In genomic region chr19:6123330-6123729, GRCm38 (mm10) we compare ENCODE assay signal across 14 mouse cellular contexts. TPM values are rescaled to one million over a fixed set of nuclear protein-coding genes. Genes with fewer than 3 reads are reported as not detected.
DNase-seq lines count a peak whose midpoint lies in the region; ATAC-seq and TF ChIP-seq lines count a peak whose summit lies in the region.
"Had no signal": no experiment of that assay in that cellular context is flagged by ENCODE, and none has a peak within 500 bp of the region (broad histone marks: within the 10 kb centered on the region; RNA-seq: fewer than 3 reads in every experiment).

No protein-coding gene starts in this region.

- TF ChIP-seq POLR2A in liver, adult 2 months (IDR thresholded peaks at IDR 0.05; ENCODE audit: extremely low read depth, insufficient read depth, low read length): no peak

- TF ChIP-seq CTCF in liver, adult 2 months (IDR thresholded peaks at IDR 0.05; ENCODE audit: low read depth, low read length): no peak
- no peak for TF ChIP-seq CTCF in hindbrain, postnatal 0 days (IDR thresholded peaks at IDR 0.05; ENCODE audit: low read depth)

- no peaks in the 10 kb centered on the region for H3K36me3 ChIP-seq in liver, adult 2 months (ENCODE audit: control insufficient read depth, insufficient read depth, low read length)
- peaks cover 46% of the 10 kb centered on the region for H3K36me3 ChIP-seq in liver, embryonic 12.5 days
- H3K36me3 ChIP-seq in hindbrain, postnatal 0 days (ENCODE audit: insufficient read depth, low read length): peaks cover 8% of the 10 kb centered on the region

- no peak overlapping the region for H3K4me2 ChIP-seq in liver, embryonic 12.5 days
- no peak overlapping the region for H3K4me2 ChIP-seq in hindbrain, postnatal 0 days (ENCODE audit: low read depth, low read length)

- H3K4me1 ChIP-seq in liver, adult 2 months (ENCODE audit: control insufficient read depth, insufficient read depth, low read length): peaks cover 4% of the 10 kb centered on the region
- peaks cover 33% of the 10 kb centered on the region for H3K4me1 ChIP-seq in liver, embryonic 12.5 days
- no peaks in the 10 kb centered on the region for H3K4me1 ChIP-seq in hindbrain, postnatal 0 days (ENCODE audit: insufficient read depth, low read length)

- ATAC-seq in liver, embryonic 12.5 days: no peak
- no peak for ATAC-seq in hindbrain, postnatal 0 days
- ATAC-seq in CD4-positive, CD25-positive, alpha-beta regulatory T cell, adult 4 months: no peak

- WGBS in liver, adult 2 months: 35% methylated on average over 8 of the region's 8 CpGs
- WGBS in liver, embryonic 12.5 days (ENCODE audit: insufficient replicate concordance): 80% methylated on average over 8 of the region's 8 CpGs
- WGBS in hindbrain, postnatal 0 days: 59% methylated on average over 8 of the region's 8 CpGs

- peak; percentile 84 for DNase-seq in liver, adult 2 months (ENCODE audit: extremely low read depth, low read depth, low spot score)
- DNase-seq in adipocyte (ENCODE audit: low spot score): peak; percentile 69
- peak; percentile 28 for DNase-seq in embryo, embryonic 9.5 days (ENCODE audit: extremely low spot score)
- peak; percentile 62 for DNase-seq in hindbrain, postnatal 0 days (ENCODE audit: low spot score)
- no peak for DNase-seq in thymus, postnatal 0 days (ENCODE audit: low spot score)
- no peak for DNase-seq in gastrocnemius, adult 8-10 months (ENCODE audit: low spot score in 2 of 2)
- DNase-seq: adrenal gland, postnatal 25 days; cerebellum, adult 11 months; gastrocnemius, postnatal 36 days; kidney, adult 2 months had no signal

- no peaks in the 10 kb centered on the region for H3K9me3 ChIP-seq in liver, embryonic 12.5 days (replicated peaks)
- no peaks in the 10 kb centered on the region for H3K9me3 ChIP-seq in hindbrain, postnatal 0 days (ENCODE audit: low read length)

- H3K27ac ChIP-seq in liver, adult 2 months (replicated peaks; ENCODE audit: insufficient read depth, low read depth, low read length): no peak overlapping the region
- no peak overlapping the region for H3K27ac ChIP-seq in liver, embryonic 12.5 days
- H3K27ac ChIP-seq in hindbrain, postnatal 0 days: 0 out of 2 replicates have a peak overlapping the region, but pooled peaks have one; percentile 45
- H3K27ac ChIP-seq: liver, embryonic 14.5 days had no signal

- no peaks in the 10 kb centered on the region for H3K79me2 ChIP-seq in liver, adult 2 months (ENCODE audit: control insufficient read depth, insufficient read depth, low read length)

- H3K27me3 ChIP-seq in liver, adult 2 months (ENCODE audit: control insufficient read depth, insufficient read depth, low read length): no peaks in the 10 kb centered on the region
- H3K27me3 ChIP-seq in liver, embryonic 12.5 days (replicated peaks): no peaks in the 10 kb centered on the region
- no peaks in the 10 kb centered on the region for H3K27me3 ChIP-seq in hindbrain, postnatal 0 days (ENCODE audit: insufficient read depth, low read length)

- H3K9ac ChIP-seq in liver, adult 2 months (ENCODE audit: low read depth, low read length): no peak overlapping the region
- no peak overlapping the region for H3K9ac ChIP-seq in liver, embryonic 12.5 days
- no peak overlapping the region for H3K9ac ChIP-seq in hindbrain, postnatal 0 days (replicated peaks; ENCODE audit: low read length)
- H3K9ac ChIP-seq: liver, embryonic 14.5 days had no signal

- no peak overlapping the region for H3K4me3 ChIP-seq in liver, adult 2 months (ENCODE audit: insufficient read depth, low read depth, low read length)
- no peak overlapping the region for H3K4me3 ChIP-seq in liver, embryonic 12.5 days
- H3K4me3 ChIP-seq in hindbrain, postnatal 0 days (ENCODE audit: low read length): no peak overlapping the region

RNA-seq across cellular contexts. Expression of gene Snx15, which starts 4.8 kb away (rescaled TPM):
- 7.2 and 10.5 TPM in 2 replicates for total RNA-seq in liver, adult 2 months (2014; rRNA removed)
- 19.1 and 20.5 TPM in 2 replicates for polyA plus RNA-seq in liver, adult 2 months (2012; rRNA removed)
- 41.7 and 44.7 TPM in 2 replicates for polyA plus RNA-seq in liver, embryonic 12.5 days (2016; fragmentation: Nextera tagmentation; extraction: Ambion mirVana)
- total RNA-seq in hindbrain, postnatal 0 days (2014; rRNA removed): 71.4 and 84.4 TPM in 2 replicates
- polyA plus RNA-seq in hindbrain, postnatal 0 days (2015; fragmentation: Nextera tagmentation; extraction: Ambion mirVana): 60.9 and 62.7 TPM in 2 replicates
- 10 to 100 TPM; 20.9 to 26.5 TPM for polyA plus RNA-seq in CD4-positive, CD25-positive, alpha-beta regulatory T cell, adult 4 months (2017; shearing (Covaris generic))
- 31.2 and 34.8 TPM in 2 replicates for polyA plus RNA-seq in thymus, postnatal 0 days (2015; fragmentation: Nextera tagmentation; extraction: Ambion mirVana)
- total RNA-seq in gastrocnemius, adult 8-10 months (2022): 10 to 100 TPM in 2 of 4 experiments, 1 to 10 TPM in 2; 8.0 to 10.9 (median 9.7) TPM

RNA-seq across cellular contexts. Expression of gene Sac3d1, which starts 4.9 kb away (rescaled TPM):
- 4.0 and 4.9 TPM in 2 replicates for total RNA-seq in liver, adult 2 months (2014; rRNA removed)
- 19.4 and 22.0 TPM in 2 replicates for polyA plus RNA-seq in liver, adult 2 months (2012; rRNA removed)
- polyA plus RNA-seq in liver, embryonic 12.5 days (2016; fragmentation: Nextera tagmentation; extraction: Ambion mirVana): 38.8 and 41.6 TPM in 2 replicates
- total RNA-seq in hindbrain, postnatal 0 days (2014; rRNA removed): 91.0 and 91.5 TPM in 2 replicates
- polyA plus RNA-seq in hindbrain, postnatal 0 days (2015; fragmentation: Nextera tagmentation; extraction: Ambion mirVana): 50.5 and 51.9 TPM in 2 replicates
- polyA plus RNA-seq in CD4-positive, CD25-positive, alpha-beta regulatory T cell, adult 4 months (2017; shearing (Covaris generic)): 1 to 10 TPM in 1 of 2 experiments, under 1 TPM in 1; 0.43 to 2.2 TPM
- polyA plus RNA-seq in thymus, postnatal 0 days (2015; fragmentation: Nextera tagmentation; extraction: Ambion mirVana): 46.4 and 48.5 TPM in 2 replicates
- total RNA-seq in gastrocnemius, adult 8-10 months (2022): 10 to 100 TPM in 3 of 4 experiments, 1 to 10 TPM in 1; 8.8 to 11.4 (median 11.3) TPM

RNA-seq across cellular contexts. Expression of gene Batf2, which starts 17.5 kb away (rescaled TPM):
- 0.74 and 1.6 TPM in 2 replicates for total RNA-seq in liver, adult 2 months (2014; rRNA removed)
- 1.1 and 2.4 TPM in 2 replicates for polyA plus RNA-seq in liver, adult 2 months (2012; rRNA removed)
- 0.10 and 0.15 TPM in 2 replicates for polyA plus RNA-seq in liver, embryonic 12.5 days (2016; fragmentation: Nextera tagmentation; extraction: Ambion mirVana)
- not detected in 2 replicates for total RNA-seq in hindbrain, postnatal 0 days (2014; rRNA removed)
- polyA plus RNA-seq in hindbrain, postnatal 0 days (2015; fragmentation: Nextera tagmentation; extraction: Ambion mirVana): 0.21 and 0.23 TPM in 2 replicates
- polyA plus RNA-seq in CD4-positive, CD25-positive, alpha-beta regulatory T cell, adult 4 months (2017; shearing (Covaris generic)): not detected
- polyA plus RNA-seq in thymus, postnatal 0 days (2015; fragmentation: Nextera tagmentation; extraction: Ambion mirVana): 0.48 and 0.57 TPM in 2 replicates
- total RNA-seq in gastrocnemius, adult 8-10 months (2022): under 1 TPM; 0.24 to 0.44 (median 0.41) TPM
- polyA plus RNA-seq: neural tube, embryonic 14.5 days had no signal

RNA-seq across cellular contexts. Expression of gene Naaladl1, which starts 17.7 kb away (rescaled TPM):
- total RNA-seq in liver, adult 2 months (2014; rRNA removed): not detected in 2 replicates
- polyA plus RNA-seq in liver, adult 2 months (2012; rRNA removed): not detected in 2 replicates
- polyA plus RNA-seq in liver, embryonic 12.5 days (2016; fragmentation: Nextera tagmentation; extraction: Ambion mirVana): 2.6 and 2.8 TPM in 2 replicates
- 0.40 and 0.89 TPM in 2 replicates for total RNA-seq in hindbrain, postnatal 0 days (2014; rRNA removed)
- 0.36 and 0.43 TPM in 2 replicates for polyA plus RNA-seq in hindbrain, postnatal 0 days (2015; fragmentation: Nextera tagmentation; extraction: Ambion mirVana)
- under 1 TPM in 1 of 2 experiments, not detected in 1; 0.17 TPM for polyA plus RNA-seq in CD4-positive, CD25-positive, alpha-beta regulatory T cell, adult 4 months (2017; shearing (Covaris generic))
- 0.06 and 0.10 TPM in 2 replicates for polyA plus RNA-seq in thymus, postnatal 0 days (2015; fragmentation: Nextera tagmentation; extraction: Ambion mirVana)
- total RNA-seq in gastrocnemius, adult 8-10 months (2022): not detected
- total RNA-seq: gastrocnemius, postnatal 36 days had no signal

RNA-seq across cellular contexts. Expression of gene Arl2, which starts 18.0 kb away (rescaled TPM):
- total RNA-seq in liver, adult 2 months (2014; rRNA removed): 2.5 and 3.0 TPM in 2 replicates
- polyA plus RNA-seq in liver, adult 2 months (2012; rRNA removed): 13.9 and 16.3 TPM in 2 replicates
- 46.1 and 47.7 TPM in 2 replicates for polyA plus RNA-seq in liver, embryonic 12.5 days (2016; fragmentation: Nextera tagmentation; extraction: Ambion mirVana)
- total RNA-seq in hindbrain, postnatal 0 days (2014; rRNA removed): 112 and 123 TPM in 2 replicates
- polyA plus RNA-seq in hindbrain, postnatal 0 days (2015; fragmentation: Nextera tagmentation; extraction: Ambion mirVana): 151 and 155 TPM in 2 replicates
- 10 to 100 TPM; 17.1 to 31.5 TPM for polyA plus RNA-seq in CD4-positive, CD25-positive, alpha-beta regulatory T cell, adult 4 months (2017; shearing (Covaris generic))
- polyA plus RNA-seq in thymus, postnatal 0 days (2015; fragmentation: Nextera tagmentation; extraction: Ambion mirVana): 57.2 and 57.4 TPM in 2 replicates
- total RNA-seq in gastrocnemius, adult 8-10 months (2022): 10 to 100 TPM; 68.5 to 81.8 (median 69.9) TPM

Comparison
In these comparisons a context has a peak if more than half of its experiments do, and no peak if none do; other contexts are left out.
1. DNase-seq: peak in liver, adult 2 months (single experiment), adipocyte (single experiment), embryo, embryonic 9.5 days (single experiment) and hindbrain, postnatal 0 days (single experiment); none in thymus, postnatal 0 days (single experiment) and gastrocnemius, adult 8-10 months (0 of 2).